Mouse (Mus musculus) olfactory bulb, adult 2 months (tissue): ENCODE measurements around the gene Rhog.

Experiments used
- CTCF ChIP-seq: fragments of 200-500 bp; IDR thresholded peaks from 2 replicates; pipeline ENCODE4 v1.5.1; 2012; ENCODE audit warnings: low read depth, mild to moderate bottlenecking, low read length, moderate library complexity; ENCODE audit not compliant: insufficient read depth
- POLR2A ChIP-seq: fragments of 200-500 bp; IDR thresholded peaks from 2 replicates; pipeline ENCODE4 v1.6.1; 2012; ENCODE audit warnings: mild to moderate bottlenecking, low read depth, low read length, moderate library complexity; ENCODE audit not compliant: insufficient read depth

DNA sequence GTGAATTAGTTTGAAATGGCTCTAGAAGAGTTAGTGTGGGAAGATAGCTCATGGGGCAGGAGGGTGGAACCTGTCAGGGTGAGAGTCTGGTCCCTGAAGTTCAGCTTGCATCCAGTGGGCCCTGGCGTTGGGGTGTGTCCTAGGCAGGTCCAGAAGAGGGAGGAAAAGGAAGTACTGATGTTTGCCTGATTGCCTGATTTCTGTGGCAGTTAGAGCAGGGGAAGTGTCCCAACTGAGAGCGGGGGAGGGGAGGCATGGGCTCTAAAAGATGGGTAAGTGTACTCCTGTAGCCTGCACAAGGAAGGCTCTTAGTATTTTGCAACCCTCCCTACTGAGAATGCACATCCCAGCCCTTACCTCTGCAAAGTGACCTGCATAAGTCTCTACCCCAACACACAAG lies 12.0 kb downstream of the Rhog start:
- TF ChIP-seq POLR2A = no peak
- TF ChIP-seq CTCF = no peak
